Mouse (Mus musculus): ENCODE measurements around the gene Serinc4. TPM values are rescaled to one million over a fixed set of nuclear protein-coding genes. Genes with fewer than 3 reads are reported as not detected.

Serinc4 gene
- polyA plus RNA-seq, 1 experiment from 2014 or later = 0.95 TPM

- ATAC-seq = peak; percentile 61; the same call in 1 of the 2 replicates
- H3K36me3 ChIP-seq (ENCODE audit: control insufficient read depth, insufficient read depth, low read length) = peaks cover 18% of the 10 kb centered on the region
- H3K27me3 ChIP-seq (replicated peaks; ENCODE audit: control insufficient read depth, insufficient read depth, low read length) = peaks cover 15% of the 10 kb centered on the region
- no peak overlapping the region for H3K27ac ChIP-seq (ENCODE audit: low read depth, low read length)
- 3% methylated on average over 27 of the region's 30 CpGs for WGBS
- H3K4me1 ChIP-seq (ENCODE audit: control insufficient read depth, insufficient read depth, low read depth, low read length) = peaks cover 11% of the 10 kb centered on the region
- H3K9me3 ChIP-seq (ENCODE audit: control insufficient read depth, low read length) = no peaks in the 10 kb centered on the region
- peak overlapping the region; percentile 39; the same call in 1 of the 2 replicates for H3K9ac ChIP-seq (ENCODE audit: low read depth, low read length)
- peak overlapping the region; percentile 38 for H3K4me3 ChIP-seq (ENCODE audit: low read length)
- peak overlapping the region; percentile 73 for H3K4me2 ChIP-seq (ENCODE audit: low read length)
These were observed 14.1 kb downstream of the Serinc4 start for GRCm38 (mm10) chr2:121442259-121443067.

DNA sequence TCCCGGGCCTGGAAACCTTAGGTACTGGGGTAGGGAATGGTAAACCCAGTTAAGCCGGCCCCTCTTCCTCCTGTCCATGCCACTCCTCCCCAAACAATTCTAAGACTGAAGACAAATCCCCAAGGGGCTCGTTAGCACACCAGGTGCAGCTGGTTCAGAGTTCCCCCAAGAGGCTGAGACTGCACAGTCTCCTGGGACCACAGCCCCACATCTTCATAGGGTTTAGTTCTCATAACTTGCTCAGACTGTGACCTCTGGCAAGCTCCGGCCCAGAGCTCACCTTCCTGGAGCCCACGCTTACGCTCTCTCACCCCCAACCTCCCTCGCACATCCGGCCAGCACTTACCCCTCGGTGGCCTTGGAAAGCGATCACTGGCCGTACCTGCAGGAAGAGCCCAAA lies 14.8 kb downstream of the Serinc4 start:
- WGBS = 15% methylated on average over 11 of the region's 11 CpGs
- no peaks in the 10 kb centered on the region for H3K9me3 ChIP-seq (ENCODE audit: control insufficient read depth, low read length)
- peak overlapping the region; percentile 73 for H3K4me2 ChIP-seq (ENCODE audit: low read length)
- peak overlapping the region; percentile 38 for H3K4me3 ChIP-seq (ENCODE audit: low read length)
- H3K4me1 ChIP-seq (ENCODE audit: control insufficient read depth, insufficient read depth, low read depth, low read length) = peaks cover 11% of the 10 kb centered on the region
- peaks cover 15% of the 10 kb centered on the region for H3K27me3 ChIP-seq (replicated peaks; ENCODE audit: control insufficient read depth, insufficient read depth, low read length)
- H3K36me3 ChIP-seq (ENCODE audit: control insufficient read depth, insufficient read depth, low read length) = peaks cover 20% of the 10 kb centered on the region
- no peak overlapping the region for H3K9ac ChIP-seq (ENCODE audit: low read depth, low read length)
- no peak for ATAC-seq
- no peak overlapping the region for H3K27ac ChIP-seq (ENCODE audit: low read depth, low read length)

DNA sequence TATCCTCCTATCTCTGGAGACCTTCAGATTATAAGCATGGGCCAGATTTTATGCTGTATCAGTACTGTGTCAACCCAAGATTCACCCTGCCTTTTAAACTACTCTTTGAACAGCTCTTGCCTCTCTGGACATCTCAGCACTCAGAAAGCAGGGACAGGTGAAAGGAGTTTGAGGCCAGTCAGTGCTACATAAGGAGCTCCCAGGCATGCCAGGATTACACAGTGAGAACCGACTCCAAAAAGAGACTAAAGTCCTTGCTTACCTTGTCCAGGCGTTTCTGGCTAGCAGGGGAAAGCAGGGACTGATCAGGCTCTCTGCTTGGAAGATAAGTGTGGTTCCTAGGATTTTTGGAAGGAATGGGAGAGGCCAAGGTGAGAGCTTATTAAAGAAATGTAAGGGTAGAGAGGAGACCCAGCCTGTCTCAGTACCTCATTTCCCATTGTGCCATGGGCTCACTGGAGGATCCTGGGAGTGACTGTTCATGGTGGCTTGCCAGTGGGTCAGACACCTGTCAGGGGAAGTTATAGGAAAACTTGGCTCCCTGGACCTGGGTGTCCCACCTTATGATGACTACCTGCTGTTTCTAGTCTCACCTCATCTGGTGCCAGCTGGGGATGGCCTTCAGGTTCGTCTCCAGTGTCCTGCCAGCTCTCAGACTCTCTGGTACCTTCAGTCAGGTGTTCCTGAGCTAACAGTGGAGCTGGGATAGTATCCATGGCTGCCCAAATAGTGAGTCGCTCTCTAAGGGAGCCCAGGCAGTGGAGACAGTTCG lies 15.6 kb downstream of the Serinc4 start:
- Histone ChIP-seq H3K9ac (ENCODE audit: low read depth, low read length) (no peak overlapping the region), H3K27ac (ENCODE audit: low read depth, low read length) (no peak overlapping the region), H3K4me3 (ENCODE audit: low read length) (no peak overlapping the region), H3K4me1 (ENCODE audit: control insufficient read depth, insufficient read depth, low read depth, low read length) (peaks cover 11% of the 10 kb centered on the region), H3K9me3 (ENCODE audit: control insufficient read depth, low read length) (no peaks in the 10 kb centered on the region), H3K36me3 (ENCODE audit: control insufficient read depth, insufficient read depth, low read length) (peaks cover 20% of the 10 kb centered on the region), H3K4me2 (ENCODE audit: low read length) (no peak overlapping the region), H3K27me3 (replicated peaks; ENCODE audit: control insufficient read depth, insufficient read depth, low read length) (peaks cover 15% of the 10 kb centered on the region)
- WGBS = 67% methylated on average over 5 of the region's 5 CpGs
- no peak for ATAC-seq

GRCm38 (mm10) chr2:121439746-121440145 lies 16.8 kb downstream of the Serinc4 start:
- no peaks in the 10 kb centered on the region for H3K9me3 ChIP-seq (ENCODE audit: control insufficient read depth, low read length)
- H3K27me3 ChIP-seq (replicated peaks; ENCODE audit: control insufficient read depth, insufficient read depth, low read length) = peaks cover 15% of the 10 kb centered on the region
- no peak; the same call in 1 of the 2 replicates for ATAC-seq
- H3K4me2 ChIP-seq (ENCODE audit: low read length) = no peak overlapping the region
- peaks cover 11% of the 10 kb centered on the region for H3K4me1 ChIP-seq (ENCODE audit: control insufficient read depth, insufficient read depth, low read depth, low read length)
- H3K27ac ChIP-seq (ENCODE audit: low read depth, low read length) = no peak overlapping the region
- peaks cover 29% of the 10 kb centered on the region for H3K36me3 ChIP-seq (ENCODE audit: control insufficient read depth, insufficient read depth, low read length)
- no peak overlapping the region for H3K4me3 ChIP-seq (ENCODE audit: low read length)
- no peak overlapping the region for H3K9ac ChIP-seq (ENCODE audit: low read depth, low read length)
- 83% methylated on average over 4 of the region's 4 CpGs for WGBS

DNA sequence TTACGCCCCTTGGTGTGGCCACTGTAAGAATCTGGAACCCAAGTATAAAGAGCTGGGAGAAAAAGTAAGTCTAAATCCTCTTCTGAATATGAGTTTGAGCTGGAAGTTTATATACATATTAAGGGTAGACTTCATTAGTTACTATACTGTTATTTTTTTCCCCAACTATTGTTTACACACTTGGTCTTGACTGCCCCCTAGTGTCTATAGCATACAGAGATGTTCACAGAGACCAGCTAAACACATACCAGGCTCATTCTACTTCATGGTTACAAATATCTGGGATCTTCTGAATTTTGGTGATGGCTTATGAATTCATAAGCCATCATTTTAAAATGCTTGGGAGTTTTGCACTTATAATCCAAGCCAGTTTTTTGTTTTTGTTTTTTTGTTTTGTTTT lies 21.7 kb downstream of the Serinc4 start:
- no peak overlapping the region for H3K27ac ChIP-seq (ENCODE audit: low read depth, low read length)
- H3K9me3 ChIP-seq (ENCODE audit: control insufficient read depth, low read length) = no peaks in the 10 kb centered on the region
- H3K36me3 ChIP-seq (ENCODE audit: control insufficient read depth, insufficient read depth, low read length) = peaks cover 66% of the 10 kb centered on the region
- no peaks in the 10 kb centered on the region for H3K4me1 ChIP-seq (ENCODE audit: control insufficient read depth, insufficient read depth, low read depth, low read length)
- H3K9ac ChIP-seq (ENCODE audit: low read depth, low read length) = no peak overlapping the region
- WGBS = 97% methylated on average over 1 of the region's 1 CpGs
- H3K4me3 ChIP-seq (ENCODE audit: low read length) = no peak overlapping the region
- ATAC-seq = no peak
- no peaks in the 10 kb centered on the region for H3K27me3 ChIP-seq (replicated peaks; ENCODE audit: control insufficient read depth, insufficient read depth, low read length)
- H3K4me2 ChIP-seq (ENCODE audit: low read length) = no peak overlapping the region

GRCm38 (mm10) chr2:121425890-121426289 lies 30.7 kb downstream of the Serinc4 start:
- Histone ChIP-seq H3K4me1 (ENCODE audit: control insufficient read depth, insufficient read depth, low read depth, low read length) (no peaks in the 10 kb centered on the region), H3K36me3 (ENCODE audit: control insufficient read depth, insufficient read depth, low read length) (peaks cover 34% of the 10 kb centered on the region), H3K27ac (ENCODE audit: low read depth, low read length) (no peak overlapping the region), H3K9ac (ENCODE audit: low read depth, low read length) (no peak overlapping the region), H3K4me3 (ENCODE audit: low read length) (no peak overlapping the region), H3K27me3 (replicated peaks; ENCODE audit: control insufficient read depth, insufficient read depth, low read length) (no peaks in the 10 kb centered on the region), H3K4me2 (ENCODE audit: low read length) (no peak overlapping the region), H3K9me3 (ENCODE audit: control insufficient read depth, low read length) (no peaks in the 10 kb centered on the region)
- 94% methylated on average over 2 of the region's 2 CpGs for WGBS
- no peak for ATAC-seq

- ATAC-seq = no peak
- Histone ChIP-seq H3K9me3 (ENCODE audit: control insufficient read depth, low read length) (no peaks in the 10 kb centered on the region), H3K36me3 (ENCODE audit: control insufficient read depth, insufficient read depth, low read length) (peaks cover 19% of the 10 kb centered on the region), H3K9ac (ENCODE audit: low read depth, low read length) (no peak overlapping the region), H3K4me2 (ENCODE audit: low read length) (no peak overlapping the region), H3K4me3 (ENCODE audit: low read length) (no peak overlapping the region), H3K27ac (ENCODE audit: low read depth, low read length) (no peak overlapping the region), H3K27me3 (replicated peaks; ENCODE audit: control insufficient read depth, insufficient read depth, low read length) (no peaks in the 10 kb centered on the region), H3K4me1 (ENCODE audit: control insufficient read depth, insufficient read depth, low read depth, low read length) (no peaks in the 10 kb centered on the region; the same call in 1 of the 2 replicates)
- WGBS = 97% methylated on average over 2 of the region's 2 CpGs
These were observed 33.4 kb downstream of the Serinc4 start for GRCm38 (mm10) chr2:121423166-121423565.

GRCm38 (mm10) chr2:121418476-121418875 lies 38.1 kb downstream of the Serinc4 start:
- H3K4me3 ChIP-seq (ENCODE audit: low read length) = no peak overlapping the region
- peaks cover 19% of the 10 kb centered on the region for H3K4me1 ChIP-seq (ENCODE audit: control insufficient read depth, insufficient read depth, low read depth, low read length)
- no peak overlapping the region for H3K27ac ChIP-seq (ENCODE audit: low read depth, low read length)
- no peak overlapping the region for H3K4me2 ChIP-seq (ENCODE audit: low read length)
- H3K36me3 ChIP-seq (ENCODE audit: control insufficient read depth, insufficient read depth, low read length) = peaks cover 3% of the 10 kb centered on the region
- H3K9ac ChIP-seq (ENCODE audit: low read depth, low read length) = no peak overlapping the region
- no peak for ATAC-seq
- WGBS = 88% methylated on average over 3 of the region's 3 CpGs
- H3K9me3 ChIP-seq (ENCODE audit: control insufficient read depth, low read length) = no peaks in the 10 kb centered on the region
- no peaks in the 10 kb centered on the region for H3K27me3 ChIP-seq (replicated peaks; ENCODE audit: control insufficient read depth, insufficient read depth, low read length)

DNA sequence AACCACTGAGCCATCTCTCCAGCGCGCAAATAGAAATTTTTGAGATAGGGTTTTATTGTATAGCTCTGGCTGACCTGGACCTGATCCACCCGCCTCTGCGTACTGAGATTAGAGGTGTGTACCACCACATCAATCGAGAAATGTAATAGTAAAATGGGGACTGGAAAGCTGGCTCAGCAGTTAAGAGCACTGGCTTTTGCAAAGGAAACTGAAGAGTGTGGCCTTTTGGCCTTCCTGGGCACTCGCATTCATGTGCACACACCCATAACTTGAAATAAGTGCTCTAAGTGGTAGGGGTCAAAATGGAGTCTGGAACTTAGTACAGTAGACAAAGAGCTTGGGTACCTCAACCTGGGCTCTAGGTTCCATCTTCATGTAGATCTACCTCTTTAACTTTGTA lies 40.2 kb downstream of the Serinc4 start:
- 91% methylated on average over 6 of the region's 6 CpGs for WGBS
- ATAC-seq = no peak
- H3K4me1 ChIP-seq (ENCODE audit: control insufficient read depth, insufficient read depth, low read depth, low read length) = peaks cover 21% of the 10 kb centered on the region
- H3K27me3 ChIP-seq (replicated peaks; ENCODE audit: control insufficient read depth, insufficient read depth, low read length) = no peaks in the 10 kb centered on the region
- H3K36me3 ChIP-seq (ENCODE audit: control insufficient read depth, insufficient read depth, low read length) = no peaks in the 10 kb centered on the region
- no peak overlapping the region for H3K4me3 ChIP-seq (ENCODE audit: low read length)
- H3K4me2 ChIP-seq (ENCODE audit: low read length) = peak overlapping the region; percentile 14; the same call in 1 of the 2 replicates
- H3K9me3 ChIP-seq (ENCODE audit: control insufficient read depth, low read length) = no peaks in the 10 kb centered on the region
- H3K9ac ChIP-seq (ENCODE audit: low read depth, low read length) = no peak overlapping the region
- H3K27ac ChIP-seq (ENCODE audit: low read depth, low read length) = no peak overlapping the region

Data from hindbrain, embryonic 16.5 days (tissue).